Mouse (Mus musculus) hindbrain, embryonic 11.5 days (tissue): ENCODE measurements around the gene Apoc4. TPM values are rescaled to one million over a fixed set of nuclear protein-coding genes. Genes with fewer than 3 reads are reported as not detected.

Experiments
- ATAC-seq: fragments of 200-750 bp; cut with Nextera tagmentation; 2 replicates; pipeline ENCODE4 v1.8.0; 2017; ENCODE audit warnings: mild to moderate bottlenecking, moderate TSS enrichment, moderate library complexity; ENCODE audit not compliant: low FRiP score
- DNase-seq: peaks from one replicate; pipeline ENCODE4 v3.0.0-alpha.2; 2015; ENCODE audit warnings: low spot score
- H3K27ac ChIP-seq: fragments of 300-500 bp; sonication (generic); 2 replicates; pipeline ENCODE4 v1.5.1; 2014; ENCODE audit warnings: mild to moderate bottlenecking, low read depth, low read length
- H3K27me3 ChIP-seq: fragments of 300-500 bp; sonication (generic); 2 replicates; pipeline ENCODE4 v1.6.1; 2014; ENCODE audit warnings: mild to moderate bottlenecking, low read length, moderate library complexity, mixed read lengths; ENCODE audit not compliant: control insufficient read depth, insufficient read depth
- H3K36me3 ChIP-seq: fragments of 300-500 bp; sonication (generic); 2 replicates; pipeline ENCODE4 v1.6.1; 2014; ENCODE audit warnings: mild to moderate bottlenecking, low read length, moderate library complexity, mixed read lengths; ENCODE audit not compliant: control insufficient read depth, insufficient read depth
- H3K4me1 ChIP-seq: fragments of 300-500 bp; sonication (generic); replicated peaks from 2 replicates; pipeline ENCODE4 v1.6.1; 2014; ENCODE audit warnings: low read length, mixed read lengths; ENCODE audit not compliant: control insufficient read depth, insufficient read depth
- H3K4me2 ChIP-seq: fragments of 300-500 bp; sonication (generic); replicated peaks from 2 replicates; pipeline ENCODE4 v1.6.1; 2014; ENCODE audit warnings: mild to moderate bottlenecking, low read depth, low read length
- H3K4me3 ChIP-seq: fragments of 300-500 bp; sonication (generic); 2 replicates; pipeline ENCODE4 v1.5.1; 2014; ENCODE audit warnings: low read depth, low read length
- H3K9ac ChIP-seq: fragments of 300-500 bp; sonication (generic); 2 replicates; pipeline ENCODE4 v1.6.1; 2014; ENCODE audit warnings: low read depth, low read length
- H3K9me3 ChIP-seq: fragments of 300-500 bp; sonication (generic); 2 replicates; pipeline ENCODE4 v1.6.1; 2016; ENCODE audit warnings: low read length; ENCODE audit not compliant: control insufficient read depth
- WGBS: fragments of 180-500 bp; shearing (Covaris S2); extraction: QIAGEN DNeasy Blood & Tissue Kit; methylation state at CpG from one replicate; pipeline ENCODE4 v1.1.7; 2014; 5-methylcytosine and 5-hydroxymethylcytosine counted together
- polyA plus RNA-seq: library from polyadenylated mRNA; unstranded; fragments of >200 nt; fragmentation: Nextera tagmentation; extraction: Ambion mirVana; gene quantifications from 2 replicates; pipeline ENCODE4 v1.2.1, GENCODE M21; 2014

The Apoc4 gene
- polyA plus RNA-seq, 1 experiment from 2014 or later: not detected

DNA sequence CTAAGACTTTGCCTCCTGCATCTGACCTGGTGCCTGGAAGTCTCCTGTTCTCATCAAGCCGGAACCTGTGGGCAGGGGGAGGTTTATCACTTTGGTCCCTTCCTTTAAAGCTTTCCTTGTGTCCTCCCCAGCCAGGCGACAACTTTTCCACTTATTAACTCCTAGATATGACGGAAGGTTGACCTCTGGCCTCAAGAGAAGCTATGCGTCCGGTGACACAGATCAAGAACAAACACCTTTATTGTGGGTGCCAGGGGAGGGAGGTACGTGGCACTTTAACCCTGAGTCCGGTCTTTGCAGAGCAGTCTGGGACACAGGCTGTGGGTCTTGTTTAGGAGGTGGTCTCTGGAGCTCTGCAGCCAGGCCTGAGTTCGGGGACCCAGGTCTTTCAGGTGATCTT, 3.4 kb downstream of the Apoc4 start, which contains the start of gene Apoc2:
Gene Apoc2 (minus strand): TSS at position 70 of the 400 bp plus-strand sequence.
- ATAC-seq (no peak), DNase-seq (no peak)
- Histone ChIP-seq H3K4me1 (no peaks in the 10 kb centered on the region), H3K4me2 (no peak within 1 kb of the TSS), H3K27ac (no peak within 1 kb of the TSS), H3K27me3 (no peaks in the 10 kb centered on the region), H3K36me3 (no peaks in the 10 kb centered on the region), H3K9me3 (no peaks in the 10 kb centered on the region), H3K9ac (no peak within 1 kb of the TSS), H3K4me3 (no peak within 1 kb of the TSS)
- WGBS: 71% methylated on average over 8 of the region's 8 CpGs

DNA sequence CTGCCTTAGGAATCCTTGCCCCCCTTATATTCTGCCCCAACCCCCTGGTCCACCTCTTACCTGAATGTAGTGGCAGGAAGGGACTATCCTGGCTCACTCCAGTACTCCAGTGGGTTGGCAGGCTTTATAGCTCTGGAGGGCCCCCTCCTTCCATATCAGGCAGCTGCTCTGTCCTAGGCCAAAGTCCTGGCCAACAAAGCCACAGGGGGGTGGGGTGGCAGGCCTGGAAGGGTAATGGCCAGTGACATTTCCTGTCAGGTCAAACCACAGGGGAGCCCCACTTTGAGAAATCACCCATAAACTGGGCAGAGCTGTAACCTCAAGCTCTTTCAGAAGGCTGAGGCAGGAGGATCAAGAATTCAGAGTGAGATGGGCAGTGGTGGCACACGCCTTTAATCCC, 4.6 kb downstream of the Apoc4 start:
- no peak overlapping the region for H3K27ac ChIP-seq
- no peaks in the 10 kb centered on the region for H3K4me1 ChIP-seq
- H3K9me3 ChIP-seq: no peaks in the 10 kb centered on the region
- H3K4me2 ChIP-seq: no peak overlapping the region
- H3K9ac ChIP-seq: no peak overlapping the region
- DNase-seq: no peak
- no peak overlapping the region for H3K4me3 ChIP-seq
- no peak for ATAC-seq
- no peaks in the 10 kb centered on the region for H3K27me3 ChIP-seq
- H3K36me3 ChIP-seq: no peaks in the 10 kb centered on the region
- 67% methylated on average over 1 of the region's 1 CpGs for WGBS

DNA sequence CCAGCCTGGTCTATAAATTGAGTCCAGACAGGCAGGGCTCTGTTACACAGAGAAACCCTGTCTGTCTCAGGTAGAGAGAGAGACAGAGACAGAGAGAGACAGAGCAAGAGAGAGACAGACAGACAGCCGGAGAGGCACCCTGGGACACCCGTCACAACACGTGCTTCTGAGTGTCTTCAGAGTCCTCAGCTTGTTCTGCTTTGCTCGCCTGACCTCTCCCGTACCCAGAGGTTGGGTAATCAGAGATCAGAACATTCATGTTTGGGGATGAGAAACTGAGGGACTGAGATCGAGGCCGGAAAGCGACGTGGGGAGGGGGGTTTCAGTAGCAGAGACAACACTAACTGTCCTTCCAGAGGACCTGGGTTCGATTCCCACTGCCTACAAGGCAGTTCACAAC, 5.5 kb downstream of the Apoc4 start:
- WGBS: 88% methylated on average over 10 of the region's 10 CpGs
- no peak overlapping the region for H3K4me2 ChIP-seq

DNA sequence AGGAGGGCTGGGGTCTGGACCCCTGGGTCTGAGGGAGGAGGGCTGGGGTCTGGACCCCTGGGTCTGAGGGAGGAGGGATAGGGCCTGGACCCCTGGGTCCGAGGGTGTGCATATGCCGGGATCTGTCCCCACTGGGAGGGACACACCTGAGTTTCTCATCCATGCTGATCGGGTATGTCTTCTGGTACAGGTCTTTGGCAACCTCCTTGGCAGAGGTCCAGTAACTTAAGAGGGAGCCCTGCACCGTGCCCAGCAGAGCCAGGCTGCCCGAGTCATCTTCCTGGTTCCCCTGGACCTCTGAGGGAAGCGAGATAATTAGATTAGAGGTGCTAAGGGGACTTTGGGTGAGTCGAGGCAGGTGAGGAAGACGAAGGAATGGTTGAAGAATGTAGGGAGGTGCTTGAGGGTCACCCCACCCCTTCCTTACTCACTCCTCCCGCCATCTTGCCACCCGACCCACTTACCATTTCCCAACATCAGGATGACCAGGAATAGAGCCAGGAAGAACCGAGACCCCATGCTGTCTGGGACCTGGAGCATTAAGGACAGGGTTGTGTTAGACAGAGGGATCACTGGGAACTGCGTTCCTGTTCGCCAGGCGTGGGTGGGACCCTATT, 8.1 kb downstream of the Apoc4 start:
- Histone ChIP-seq H3K4me1 (no peaks in the 10 kb centered on the region), H3K9me3 (no peaks in the 10 kb centered on the region), H3K4me2 (no peak overlapping the region), H3K27ac (no peak overlapping the region), H3K4me3 (no peak overlapping the region), H3K9ac (no peak overlapping the region), H3K36me3 (no peaks in the 10 kb centered on the region), H3K27me3 (no peaks in the 10 kb centered on the region)
- WGBS: 68% methylated on average over 14 of the region's 14 CpGs
- ATAC-seq: no peak
- DNase-seq: no peak

More for the DNA sequence above, 5.5 kb downstream of the Apoc4 start:
- no peak for ATAC-seq
- DNase-seq: no peak
- Histone ChIP-seq H3K27ac (no peak overlapping the region), H3K9ac (no peak overlapping the region), H3K9me3 (no peaks in the 10 kb centered on the region), H3K36me3 (no peaks in the 10 kb centered on the region), H3K4me1 (no peaks in the 10 kb centered on the region), H3K4me3 (no peak overlapping the region), H3K27me3 (no peaks in the 10 kb centered on the region)

DNA sequence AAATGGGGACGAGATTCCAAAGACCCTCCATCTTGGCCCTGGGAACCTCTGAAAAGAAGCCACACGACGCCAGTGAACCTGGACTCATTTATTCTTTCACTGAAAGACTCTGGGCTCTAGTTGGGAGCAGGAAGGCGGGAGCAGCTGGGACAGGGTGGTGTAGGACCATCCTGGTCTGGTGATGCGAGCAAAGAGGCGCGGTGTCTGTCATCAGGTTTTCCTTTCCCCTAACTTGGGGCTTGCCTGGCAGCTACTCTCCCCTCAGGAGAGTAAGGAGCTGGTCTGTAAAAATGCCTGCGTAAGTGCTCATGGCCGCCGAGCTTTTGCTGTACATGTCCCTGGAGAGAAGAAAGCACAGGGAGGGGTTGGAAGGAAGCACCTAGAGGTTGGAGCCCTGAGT, 9.8 kb downstream of the Apoc4 start:
- no peak for ATAC-seq
- no peak overlapping the region for H3K27ac ChIP-seq

DNA sequence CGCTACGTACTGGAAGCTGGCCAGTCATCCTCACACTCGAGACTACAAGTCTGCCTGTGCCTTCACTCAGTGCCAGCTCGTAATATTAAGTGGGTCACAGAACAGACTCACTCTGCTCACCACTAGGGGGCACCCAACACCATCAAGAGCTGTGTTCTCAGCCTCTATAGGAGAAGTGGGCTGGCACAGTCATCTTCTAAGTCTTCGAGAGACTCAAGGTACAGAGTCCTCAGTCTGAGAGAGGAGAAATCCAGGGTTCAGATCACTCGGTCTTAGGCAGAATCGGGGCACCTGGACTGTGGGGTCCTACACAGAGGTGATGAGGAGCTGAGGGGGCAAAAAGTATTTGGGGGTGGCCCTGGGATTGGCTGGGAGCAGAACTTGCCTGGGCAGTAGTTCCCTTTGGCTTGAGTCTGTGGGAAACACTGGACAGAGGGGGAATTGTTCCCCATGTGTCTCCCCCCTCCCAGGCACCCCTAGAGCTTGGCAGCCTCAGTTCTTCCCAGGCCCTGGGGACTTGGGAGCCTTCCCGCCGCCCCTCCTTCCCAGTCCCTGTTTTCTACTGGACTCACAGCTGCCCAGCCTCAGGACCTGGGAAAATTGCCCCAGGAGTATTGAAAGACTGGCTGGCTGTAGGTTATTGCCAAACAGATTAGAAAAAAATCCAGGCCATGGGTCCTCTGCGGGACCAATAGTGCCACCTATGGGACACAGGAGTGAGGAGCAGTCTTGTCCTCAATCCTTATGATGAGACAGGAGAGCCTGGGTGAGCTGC, 12.1 kb downstream of the Apoc4 start:
- Histone ChIP-seq H3K27ac (no peak overlapping the region), H3K27me3 (no peaks in the 10 kb centered on the region), H3K4me3 (no peak overlapping the region), H3K4me1 (peaks cover 3% of the 10 kb centered on the region; the same call in 1 of the 2 replicates), H3K4me2 (no peak overlapping the region), H3K9me3 (no peaks in the 10 kb centered on the region), H3K36me3 (no peaks in the 10 kb centered on the region), H3K9ac (no peak overlapping the region)
- DNase-seq (peak; percentile 92), ATAC-seq (peak; percentile 58)
- WGBS: 10% methylated on average over 10 of the region's 10 CpGs

More for the DNA sequence above, 9.8 kb downstream of the Apoc4 start:
- Histone ChIP-seq H3K36me3 (no peaks in the 10 kb centered on the region), H3K4me1 (no peaks in the 10 kb centered on the region), H3K4me2 (no peak overlapping the region), H3K9ac (no peak overlapping the region), H3K9me3 (no peaks in the 10 kb centered on the region), H3K4me3 (no peak overlapping the region), H3K27me3 (no peaks in the 10 kb centered on the region)
- DNase-seq: no peak
- 71% methylated on average over 10 of the region's 10 CpGs for WGBS

DNA sequence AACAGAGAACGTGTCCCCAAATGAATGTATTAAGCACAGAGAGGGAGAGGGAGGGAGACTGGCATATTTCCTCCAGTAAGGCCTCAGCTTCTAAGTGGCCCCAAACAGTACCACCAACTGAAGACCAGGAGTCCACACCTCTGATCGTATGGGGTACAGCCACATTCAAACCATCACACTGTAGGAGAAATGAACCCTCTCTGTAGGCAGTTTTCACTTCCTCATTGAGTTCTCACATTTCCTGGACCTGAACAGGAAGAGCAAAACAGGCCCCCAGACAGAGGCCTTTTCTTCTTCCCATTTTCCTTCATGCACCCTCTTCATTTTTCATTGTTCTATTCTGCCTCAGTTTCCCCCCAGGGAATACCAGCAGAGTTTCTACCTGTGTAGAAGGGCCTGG, 13.8 kb downstream of the Apoc4 start:
- no peaks in the 10 kb centered on the region for H3K27me3 ChIP-seq
- H3K4me3 ChIP-seq: no peak overlapping the region
- H3K36me3 ChIP-seq: no peaks in the 10 kb centered on the region
- 76% methylated on average over 2 of the region's 2 CpGs for WGBS
- no peak overlapping the region for H3K4me2 ChIP-seq
- no peak for ATAC-seq
- no peaks in the 10 kb centered on the region for H3K9me3 ChIP-seq
- H3K4me1 ChIP-seq: peaks cover 9% of the 10 kb centered on the region
- no peak overlapping the region for H3K27ac ChIP-seq
- H3K9ac ChIP-seq: no peak overlapping the region
- DNase-seq: no peak

DNA sequence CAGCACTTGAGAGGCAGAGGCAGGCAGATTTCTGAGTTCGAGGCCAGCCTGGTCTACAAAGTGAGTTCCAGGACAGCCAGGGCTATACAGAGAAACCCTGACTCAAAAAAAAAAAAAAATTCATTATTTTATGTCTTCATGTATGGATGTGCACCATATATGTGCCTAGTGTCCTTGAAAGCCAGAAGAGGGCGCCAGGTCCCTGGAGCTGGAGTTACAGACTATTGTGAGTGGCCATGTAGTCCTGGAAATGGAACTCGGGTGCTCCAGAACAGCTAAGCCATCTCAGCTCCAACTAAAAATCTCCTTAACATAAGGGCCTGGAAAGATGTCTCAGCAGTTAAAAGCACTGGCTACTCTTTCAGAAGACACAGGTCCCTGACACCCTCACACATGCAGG, 14.5 kb downstream of the Apoc4 start:
- Histone ChIP-seq H3K27ac (no peak overlapping the region), H3K9me3 (no peaks in the 10 kb centered on the region), H3K4me1 (peaks cover 9% of the 10 kb centered on the region), H3K36me3 (0 out of 2 replicates have a peak, but pooled peaks cover 3% of the 10 kb centered on the region), H3K9ac (no peak overlapping the region), H3K27me3 (no peaks in the 10 kb centered on the region), H3K4me3 (no peak overlapping the region), H3K4me2 (no peak overlapping the region)
- WGBS: 78% methylated on average over 3 of the region's 3 CpGs
- DNase-seq (peak; percentile 7), ATAC-seq (no peak)
